Comparison of ENCODE assay signal across 46 mouse cellular contexts in the genomic region with DNA sequence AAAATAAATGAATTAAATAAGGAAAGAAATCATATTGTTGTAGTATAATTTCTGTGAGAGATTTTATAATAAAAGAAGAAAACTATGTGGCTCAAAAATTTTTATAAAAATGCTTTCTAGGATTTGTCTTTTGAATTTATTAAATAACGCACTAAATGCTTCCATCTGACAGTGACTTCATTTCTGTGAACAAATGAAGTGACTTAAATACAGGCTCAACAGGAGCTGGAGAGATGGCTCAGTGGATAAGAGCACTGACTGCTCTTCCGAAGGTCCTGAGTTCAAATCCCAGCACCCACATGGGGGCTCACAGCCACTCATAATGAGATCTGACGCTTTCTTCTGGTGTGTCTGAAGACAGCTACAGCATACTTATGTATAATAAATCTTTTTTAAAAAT. TPM values are rescaled to one million over a fixed set of nuclear protein-coding genes. Genes with fewer than 3 reads are reported as not detected.
"Had no signal": no experiment of that assay in that cellular context is flagged by ENCODE, and none has a peak within 500 bp of the region (broad histone marks: within the 10 kb centered on the region; RNA-seq: fewer than 3 reads in every experiment).

No protein-coding gene starts in this region.

- H3K9ac ChIP-seq: heart, embryonic 12.5 days; heart, embryonic 13.5 days; heart, embryonic 15.5 days; hindbrain, embryonic 12.5 days; hindbrain, embryonic 13.5 days; hindbrain, embryonic 14.5 days; hindbrain, embryonic 15.5 days; intestine, embryonic 15.5 days; kidney, embryonic 15.5 days had no signal

- H3K9me3 ChIP-seq: heart, embryonic 12.5 days; heart, embryonic 13.5 days; heart, embryonic 15.5 days; hindbrain, embryonic 10.5 days; hindbrain, embryonic 12.5 days; hindbrain, embryonic 13.5 days; hindbrain, embryonic 15.5 days; intestine, embryonic 15.5 days; kidney, embryonic 15.5 days had no signal

- H3K27me3 ChIP-seq: heart, embryonic 12.5 days; heart, embryonic 13.5 days; heart, embryonic 15.5 days; hindbrain, embryonic 12.5 days; hindbrain, embryonic 13.5 days; hindbrain, embryonic 15.5 days; intestine, embryonic 15.5 days; kidney, embryonic 15.5 days had no signal

- H3K36me3 ChIP-seq: heart, embryonic 12.5 days; heart, embryonic 13.5 days; heart, embryonic 15.5 days; hindbrain, embryonic 10.5 days; hindbrain, embryonic 12.5 days; hindbrain, embryonic 13.5 days; hindbrain, embryonic 15.5 days; intestine, embryonic 15.5 days; kidney, embryonic 15.5 days had no signal

- H3K4me2 ChIP-seq: heart, embryonic 11.5 days; heart, embryonic 12.5 days; heart, embryonic 13.5 days; heart, embryonic 15.5 days; hindbrain, embryonic 12.5 days; hindbrain, embryonic 13.5 days; hindbrain, embryonic 14.5 days; hindbrain, embryonic 15.5 days; intestine, embryonic 15.5 days; kidney, embryonic 15.5 days had no signal

- H3K27ac ChIP-seq: heart, embryonic 13.5 days; heart, embryonic 15.5 days; hindbrain, embryonic 10.5 days; hindbrain, embryonic 12.5 days; hindbrain, embryonic 13.5 days; hindbrain, embryonic 14.5 days; hindbrain, embryonic 15.5 days; hindbrain, postnatal 0 days; intestine, embryonic 15.5 days; kidney, embryonic 15.5 days; kidney, postnatal 0 days; layer of hippocampus, adult 2 months; left cerebral cortex, adult 2 months had no signal

- H3K4me1 ChIP-seq: heart, embryonic 13.5 days; heart, embryonic 15.5 days; hindbrain, embryonic 10.5 days; hindbrain, embryonic 12.5 days; hindbrain, embryonic 13.5 days; hindbrain, embryonic 15.5 days; intestine, embryonic 15.5 days had no signal

- H3K4me3 ChIP-seq: heart, embryonic 12.5 days; heart, embryonic 13.5 days; heart, embryonic 15.5 days; hindbrain, embryonic 10.5 days; hindbrain, embryonic 12.5 days; hindbrain, embryonic 13.5 days; hindbrain, embryonic 15.5 days; intestine, embryonic 15.5 days; kidney, embryonic 15.5 days; layer of hippocampus, adult 2 months; left cerebral cortex, adult 2 months had no signal

- DNase-seq: heart, postnatal 10 days; heart, postnatal 14 days; heart, postnatal 36 days; heart, postnatal 4 days; kidney, adult 11 months; kidney, adult 18-20 months; kidney, adult 2 months; kidney, adult 8-10 months; kidney, adult 9 months; kidney, postnatal 10 days; kidney, postnatal 14 days; kidney, postnatal 25 days; kidney, postnatal 36 days; kidney, postnatal 4 days; layer of hippocampus, adult 9-11 months; layer of hippocampus, postnatal 36 days had no signal

RNA-seq across cellular contexts. Expression of a gene that starts 29.0 kb away (rescaled TPM):
- total RNA-seq: heart, postnatal 10 days; heart, postnatal 14 days; heart, postnatal 25 days; heart, postnatal 36 days; heart, postnatal 4 days; hematopoietic stem cell, adult 5-6 weeks; hindbrain, postnatal 0 days; layer of hippocampus, adult 18-20 months; layer of hippocampus, adult 2 months; layer of hippocampus, adult 8-10 months; layer of hippocampus, postnatal 10 days; layer of hippocampus, postnatal 14 days; layer of hippocampus, postnatal 25 days; layer of hippocampus, postnatal 36 days; left cerebral cortex, adult 18-20 months; left cerebral cortex, adult 2 months had no signal
- polyA plus RNA-seq: heart, embryonic 16.5 days; heart, postnatal 0 days; hindbrain, embryonic 11.5 days; hindbrain, embryonic 14.5 days; hindbrain, postnatal 0 days; intestine, embryonic 15.5 days; intestine, embryonic 16.5 days; intestine, postnatal 0 days; kidney, adult 2 months; kidney, embryonic 16.5 days; large intestine, adult 2 months had no signal
